ENCODE assay signal across 16 mouse cellular contexts in genomic region chr9:31942334-31942733, GRCm38 (mm10). TPM values are rescaled to one million over a fixed set of nuclear protein-coding genes. Genes with fewer than 3 reads are reported as not detected.
A peak's percentile ranks its signal among the peaks of the same experiment; 100 is the strongest.
DNase-seq lines count a peak whose midpoint lies in the region; TF ChIP-seq lines count a peak whose summit lies in the region.
"Had no signal": no experiment of that assay in that cellular context is flagged by ENCODE, and none has a peak within 500 bp of the region (broad histone marks: within the 10 kb centered on the region; RNA-seq: fewer than 3 reads in every experiment).

No protein-coding gene starts in this region.

- no peaks in the 10 kb centered on the region for H3K27me3 ChIP-seq in kidney, adult 2 months (replicated peaks; ENCODE audit: control insufficient read depth, insufficient read depth, low read length)
- H3K27me3 ChIP-seq: embryonic facial prominence, embryonic 13.5 days had no signal

- TF ChIP-seq CTCF in kidney, adult 2 months (conservative IDR thresholded peaks at IDR 0.05; ENCODE audit: insufficient read depth, insufficient read length, low read depth, low read length): no peak

- H3K36me3 ChIP-seq in kidney, adult 2 months (ENCODE audit: control insufficient read depth, insufficient read depth, low read length): no peaks in the 10 kb centered on the region
- H3K36me3 ChIP-seq: embryonic facial prominence, embryonic 13.5 days had no signal

- no peaks in the 10 kb centered on the region for H3K4me1 ChIP-seq in kidney, adult 2 months (ENCODE audit: control insufficient read depth, insufficient read depth, low read length)
- H3K4me1 ChIP-seq: embryonic facial prominence, embryonic 13.5 days had no signal

- DNase-seq in adrenal gland, adult 2 months: peak; percentile 6
- no peak for DNase-seq in adrenal gland, adult 18-20 months (ENCODE audit: low spot score in 2 of 2)
- peak; percentile 16 for DNase-seq in kidney, adult 2 months
- DNase-seq in kidney, postnatal 14 days: no peak
- peak; percentile 60 for DNase-seq in 3T3-L1 (ENCODE audit: low read depth, low spot score)
- peak; percentile 43 for DNase-seq in brain, adult 2 months (ENCODE audit: low read depth, low spot score)
- no peak for DNase-seq in right cerebral cortex, adult 2 months (ENCODE audit: low spot score in 2 of 2)
- DNase-seq in lung, postnatal 10 days: no peak
- DNase-seq: cerebellum, adult 18-20 months; heart, adult 18-20 months; kidney, adult 11 months; layer of hippocampus, adult 9-11 months; lung, postnatal 4 days had no signal

- no peak for TF ChIP-seq POLR2A in kidney, adult 2 months (IDR thresholded peaks at IDR 0.05; ENCODE audit: low read depth, low read length)

- no peak overlapping the region for H3K4me3 ChIP-seq in kidney, adult 2 months (ENCODE audit: insufficient read depth, low read depth, low read length)
- H3K4me3 ChIP-seq: embryonic facial prominence, embryonic 13.5 days had no signal

- no peak overlapping the region for H3K27ac ChIP-seq in kidney, adult 2 months (ENCODE audit: insufficient read depth, low read depth, low read length)
- H3K27ac ChIP-seq: embryonic facial prominence, embryonic 13.5 days had no signal

- 34% methylated on average over 1 of the region's 1 CpGs for WGBS in kidney, adult 2 months

RNA-seq across cellular contexts. Expression of gene Barx2, which starts 29.1 kb away (rescaled TPM):
- not detected for total RNA-seq in adrenal gland, adult 2 months (2021)
- polyA plus RNA-seq in adrenal gland, adult 2 months (2012; rRNA removed): 0.04 TPM in 1 of 2 replicates, not detected in the other
- under 1 TPM in 1 of 2 experiments, not detected in 1; 0.29 TPM for total RNA-seq in adrenal gland, adult 18-20 months (2021)
- polyA plus RNA-seq in kidney, adult 2 months (2012; rRNA removed): 0.05 and 0.16 TPM in 2 replicates
- total RNA-seq: hematopoietic stem cell, adult 5-6 weeks had no signal
- polyA plus RNA-seq: spleen, adult 2 months had no signal

Comparison
In these comparisons a context has a peak if more than half of its experiments do, and no peak if none do; other contexts are left out.
1. DNase-seq: peak in adrenal gland, adult 2 months (single experiment), kidney, adult 2 months (single experiment), 3T3-L1 (single experiment) and brain, adult 2 months (single experiment); none in adrenal gland, adult 18-20 months (0 of 2), kidney, postnatal 14 days (single experiment), right cerebral cortex, adult 2 months (0 of 2) and lung, postnatal 10 days (single experiment).